Mouse (Mus musculus) liver, embryonic 12.5 days (tissue): ENCODE results near the gene Ly86. TPM values are rescaled to one million over a fixed set of nuclear protein-coding genes. Genes with fewer than 3 reads are reported as not detected.

ENCODE experiments used
- ATAC-seq: fragments of 200-750 bp; cut with Nextera tagmentation; 2 replicates; pipeline ENCODE4 v1.8.0; 2017; ENCODE audit warnings: moderate number of reproducible peaks, mild to moderate bottlenecking, moderate library complexity
- H3K27ac ChIP-seq: fragments of 300-500 bp; sonication (generic); 2 replicates; pipeline ENCODE4 v1.5.1; 2016; ENCODE audit warnings: mild to moderate bottlenecking
- H3K27me3 ChIP-seq: fragments of 300-500 bp; sonication (generic); replicated peaks from 2 replicates; pipeline ENCODE4 v1.6.1; 2016; ENCODE audit warnings: mild to moderate bottlenecking, moderate library complexity
- H3K36me3 ChIP-seq: fragments of 300-500 bp; sonication (generic); 2 replicates; pipeline ENCODE4 v1.6.1; 2016; ENCODE audit warnings: mild to moderate bottlenecking, moderate library complexity
- H3K4me1 ChIP-seq: fragments of 300-500 bp; sonication (generic); 2 replicates; pipeline ENCODE4 v1.6.1; 2016
- H3K4me2 ChIP-seq: fragments of 300-500 bp; sonication (generic); 2 replicates; pipeline ENCODE4 v1.6.1; 2016; ENCODE audit warnings: mild to moderate bottlenecking, moderate library complexity
- H3K4me3 ChIP-seq: fragments of 300-500 bp; sonication (generic); 2 replicates; pipeline ENCODE4 v1.5.1; 2016; ENCODE audit warnings: mild to moderate bottlenecking, moderate library complexity
- H3K9ac ChIP-seq: fragments of 300-500 bp; sonication (generic); 2 replicates; pipeline ENCODE4 v1.6.1; 2016; ENCODE audit warnings: mild to moderate bottlenecking, moderate library complexity
- H3K9me3 ChIP-seq: fragments of 300-500 bp; sonication (generic); replicated peaks from 2 replicates; pipeline ENCODE4 v1.6.1; 2016; ENCODE audit warnings: mild to moderate bottlenecking, moderate library complexity
- WGBS: fragments of 180-500 bp; shearing (Covaris S2); methylation state at CpG from one replicate; pipeline ENCODE4 v1.1.7; 2016; ENCODE audit not compliant: insufficient replicate concordance; 5-methylcytosine and 5-hydroxymethylcytosine counted together
- polyA plus RNA-seq: library from polyadenylated mRNA; unstranded; fragments of >200 nt; fragmentation: Nextera tagmentation; extraction: Ambion mirVana; gene quantifications from 2 replicates; pipeline ENCODE4 v1.2.1, GENCODE M21; 2016

The Ly86 gene
- polyA plus RNA-seq, 1 experiment from 2014 or later, result 6.3 TPM

- Histone ChIP-seq H3K9ac (no peak overlapping the region), H3K4me3 (no peak overlapping the region), H3K9me3 (no peaks in the 10 kb centered on the region), H3K27me3 (no peaks in the 10 kb centered on the region), H3K4me1 (peaks cover 6% of the 10 kb centered on the region; the same call in 1 of the 2 replicates), H3K27ac (no peak overlapping the region; the same call in 1 of the 2 replicates), H3K4me2 (no peak overlapping the region), H3K36me3 (no peaks in the 10 kb centered on the region)
- ATAC-seq, result no peak
- 52% methylated on average over 10 of the region's 10 CpGs for WGBS
Observed at GRCm38 (mm10) chr13:37355642-37356331, 10.8 kb downstream of the Ly86 start.

- no peaks in the 10 kb centered on the region for H3K9me3 ChIP-seq
- no peak for ATAC-seq
- H3K36me3 ChIP-seq, result no peaks in the 10 kb centered on the region
- H3K4me2 ChIP-seq, result no peak overlapping the region
- H3K27me3 ChIP-seq, result no peaks in the 10 kb centered on the region
- H3K9ac ChIP-seq, result no peak overlapping the region
- peaks cover 6% of the 10 kb centered on the region; the same call in 1 of the 2 replicates for H3K4me1 ChIP-seq
- no peak overlapping the region for H3K4me3 ChIP-seq
- WGBS, result 38% methylated on average over 2 of the region's 2 CpGs
- H3K27ac ChIP-seq, result no peak overlapping the region; the same call in 1 of the 2 replicates
Observed at GRCm38 (mm10) chr13:37356549-37356948, 11.5 kb downstream of the Ly86 start.

- Histone ChIP-seq H3K27me3 (no peaks in the 10 kb centered on the region), H3K4me1 (peaks cover 6% of the 10 kb centered on the region; the same call in 1 of the 2 replicates), H3K4me3 (no peak overlapping the region), H3K9me3 (no peaks in the 10 kb centered on the region), H3K4me2 (no peak overlapping the region), H3K9ac (no peak overlapping the region), H3K27ac (no peak overlapping the region), H3K36me3 (no peaks in the 10 kb centered on the region)
- WGBS, result 76% methylated on average over 2 of the region's 2 CpGs
- ATAC-seq, result no peak
Observed at GRCm38 (mm10) chr13:37358112-37358511, 13.1 kb downstream of the Ly86 start.

- no peak overlapping the region for H3K4me2 ChIP-seq
- H3K36me3 ChIP-seq, result no peaks in the 10 kb centered on the region
- no peak overlapping the region for H3K27ac ChIP-seq
- 50% methylated on average over 1 of the region's 1 CpGs for WGBS
- no peaks in the 10 kb centered on the region for H3K27me3 ChIP-seq
- no peaks in the 10 kb centered on the region for H3K9me3 ChIP-seq
- no peak for ATAC-seq
- no peak overlapping the region for H3K9ac ChIP-seq
- no peak overlapping the region for H3K4me3 ChIP-seq
- no peaks in the 10 kb centered on the region for H3K4me1 ChIP-seq
Observed at GRCm38 (mm10) chr13:37361249-37361648, 16.2 kb downstream of the Ly86 start.

GRCm38 (mm10) chr13:37364351-37364750 is 19.3 kb downstream of the Ly86 start:
- H3K9me3 ChIP-seq, result no peaks in the 10 kb centered on the region
- no peaks in the 10 kb centered on the region for H3K27me3 ChIP-seq
- H3K9ac ChIP-seq, result no peak overlapping the region
- 56% methylated on average over 5 of the region's 5 CpGs for WGBS
- no peak overlapping the region for H3K27ac ChIP-seq
- ATAC-seq, result no peak
- H3K4me1 ChIP-seq, result no peaks in the 10 kb centered on the region
- H3K4me2 ChIP-seq, result no peak overlapping the region
- H3K36me3 ChIP-seq, result no peaks in the 10 kb centered on the region
- no peak overlapping the region for H3K4me3 ChIP-seq

GRCm38 (mm10) chr13:37376411-37376810 is 31.4 kb downstream of the Ly86 start:
- no peaks in the 10 kb centered on the region for H3K27me3 ChIP-seq
- no peaks in the 10 kb centered on the region for H3K4me1 ChIP-seq
- H3K9ac ChIP-seq, result no peak overlapping the region
- no peaks in the 10 kb centered on the region for H3K9me3 ChIP-seq
- H3K36me3 ChIP-seq, result no peaks in the 10 kb centered on the region
- no peak overlapping the region for H3K27ac ChIP-seq
- 61% methylated on average over 5 of the region's 5 CpGs for WGBS
- no peak for ATAC-seq
- H3K4me3 ChIP-seq, result no peak overlapping the region
- H3K4me2 ChIP-seq, result no peak overlapping the region

- Histone ChIP-seq H3K9me3 (no peaks in the 10 kb centered on the region), H3K9ac (no peak overlapping the region), H3K4me3 (no peak overlapping the region), H3K36me3 (no peaks in the 10 kb centered on the region), H3K4me1 (0 out of 2 replicates have a peak, but pooled peaks cover 5% of the 10 kb centered on the region), H3K27me3 (no peaks in the 10 kb centered on the region), H3K4me2 (no peak overlapping the region), H3K27ac (no peak overlapping the region)
- ATAC-seq, result no peak
- WGBS, result 53% methylated on average over 9 of the region's 9 CpGs
Observed at GRCm38 (mm10) chr13:37388222-37389202, 43.5 kb downstream of the Ly86 start.

GRCm38 (mm10) chr13:37389296-37389695 is 44.3 kb downstream of the Ly86 start:
- H3K9ac ChIP-seq, result no peak overlapping the region
- H3K9me3 ChIP-seq, result no peaks in the 10 kb centered on the region
- 39% methylated on average over 5 of the region's 5 CpGs for WGBS
- H3K4me1 ChIP-seq, result 0 out of 2 replicates have a peak, but pooled peaks cover 5% of the 10 kb centered on the region
- H3K36me3 ChIP-seq, result no peaks in the 10 kb centered on the region
- H3K27ac ChIP-seq, result no peak overlapping the region
- no peak overlapping the region for H3K4me2 ChIP-seq
- no peak for ATAC-seq
- H3K4me3 ChIP-seq, result no peak overlapping the region
- H3K27me3 ChIP-seq, result no peaks in the 10 kb centered on the region

GRCm38 (mm10) chr13:37398791-37399190 is 53.8 kb downstream of the Ly86 start:
- Histone ChIP-seq H3K4me1 (peaks cover 6% of the 10 kb centered on the region), H3K27ac (no peak overlapping the region), H3K9me3 (no peaks in the 10 kb centered on the region), H3K4me3 (no peak overlapping the region), H3K9ac (no peak overlapping the region), H3K4me2 (no peak overlapping the region), H3K36me3 (no peaks in the 10 kb centered on the region), H3K27me3 (no peaks in the 10 kb centered on the region)
- 68% methylated on average over 4 of the region's 4 CpGs for whole genome bisulfite sequencing
- no peak for ATAC-seq

GRCm38 (mm10) chr13:37399340-37399739 is 54.3 kb downstream of the Ly86 start:
- H3K4me2 ChIP-seq, result no peak overlapping the region
- no peak for ATAC-seq
- no peak overlapping the region for H3K9ac ChIP-seq
- no peaks in the 10 kb centered on the region for H3K27me3 ChIP-seq
- no peak overlapping the region for H3K4me3 ChIP-seq
- peaks cover 6% of the 10 kb centered on the region for H3K4me1 ChIP-seq
- no peaks in the 10 kb centered on the region for H3K36me3 ChIP-seq
- H3K9me3 ChIP-seq, result no peaks in the 10 kb centered on the region
- H3K27ac ChIP-seq, result no peak overlapping the region
- 75% methylated on average over 8 of the region's 8 CpGs for WGBS

- Histone ChIP-seq H3K27ac (no peak overlapping the region), H3K27me3 (no peaks in the 10 kb centered on the region), H3K36me3 (no peaks in the 10 kb centered on the region), H3K9ac (no peak overlapping the region), H3K4me1 (peaks cover 6% of the 10 kb centered on the region), H3K9me3 (no peaks in the 10 kb centered on the region), H3K4me2 (no peak overlapping the region), H3K4me3 (no peak overlapping the region)
- no peak for ATAC-seq
- WGBS, result 38% methylated on average over 3 of the region's 3 CpGs
Observed at GRCm38 (mm10) chr13:37402421-37402820, 57.4 kb downstream of the Ly86 start.

- H3K9me3 ChIP-seq, result no peaks in the 10 kb centered on the region
- H3K36me3 ChIP-seq, result no peaks in the 10 kb centered on the region
- no peaks in the 10 kb centered on the region for H3K4me1 ChIP-seq
- no peaks in the 10 kb centered on the region for H3K27me3 ChIP-seq
- no peak overlapping the region for H3K9ac ChIP-seq
- no peak overlapping the region for H3K4me2 ChIP-seq
- H3K4me3 ChIP-seq, result no peak overlapping the region
- H3K27ac ChIP-seq, result no peak overlapping the region
- WGBS, result 47% methylated on average over 2 of the region's 2 CpGs
- no peak for ATAC-seq
Observed at GRCm38 (mm10) chr13:37403708-37404107, 58.7 kb downstream of the Ly86 start.
